Mouse (Mus musculus): Measurements from ENCODE around the gene S1pr2.
"Not testable (repeated sequence)": the region's sequence is repeated elsewhere in the genome, so short reads cannot be mapped to it uniquely, and the experiment has no call there.

Gene S1pr2

GRCm38 (mm10) chr9:20976216-20976960 lies at the start of gene S1pr2:
S1pr2 (minus strand) TSS chr9:20976781.
- DNase-seq (ENCODE audit: low read depth, low spot score), result peak; percentile 76

GRCm38 (mm10) chr9:21025258-21025810 lies 48.8 kb upstream of the S1pr2 start:
- no peak for DNase-seq (ENCODE audit: low read depth, low spot score)

- DNase-seq (ENCODE audit: low read depth, low spot score), result no peak
Measured at GRCm38 (mm10) chr9:21022726-21023125, 46.1 kb upstream of the S1pr2 start.

- no peak for DNase-seq (ENCODE audit: low read depth, low spot score)
Measured at GRCm38 (mm10) chr9:21022288-21022687, 45.7 kb upstream of the S1pr2 start.

GRCm38 (mm10) chr9:21021363-21021762 lies 44.8 kb upstream of the S1pr2 start:
- DNase-seq (ENCODE audit: low read depth, low spot score), result no peak

GRCm38 (mm10) chr9:21018600-21018999 lies 42.0 kb upstream of the S1pr2 start:
- DNase-seq (ENCODE audit: low read depth, low spot score), result no peak

GRCm38 (mm10) chr9:21017177-21017575 lies 40.6 kb upstream of the S1pr2 start:
- no peak for DNase-seq (ENCODE audit: low read depth, low spot score)

- no peak for DNase-seq (ENCODE audit: low read depth, low spot score)
Measured at GRCm38 (mm10) chr9:21016331-21017176, 40.0 kb upstream of the S1pr2 start.

GRCm38 (mm10) chr9:21015571-21016130 lies 39.1 kb upstream of the S1pr2 start, which contains the start of gene Icam1:
Icam1 (plus strand) TSS chr9:21015985.
- no peak for DNase-seq (ENCODE audit: low read depth, low spot score)

GRCm38 (mm10) chr9:21014691-21015570 lies 38.4 kb upstream of the S1pr2 start:
- peak; percentile 46 for DNase-seq (ENCODE audit: low read depth, low spot score)

- DNase-seq (ENCODE audit: low read depth, low spot score), result no peak
Measured at GRCm38 (mm10) chr9:21012368-21012767, 35.8 kb upstream of the S1pr2 start.

- no peak for DNase-seq (ENCODE audit: low read depth, low spot score)
Measured at GRCm38 (mm10) chr9:21011846-21012312, 35.3 kb upstream of the S1pr2 start.

GRCm38 (mm10) chr9:21010939-21011541 lies 34.5 kb upstream of the S1pr2 start:
- not testable (repeated sequence) for DNase-seq (ENCODE audit: low read depth, low spot score)

GRCm38 (mm10) chr9:21010362-21010761 lies 33.8 kb upstream of the S1pr2 start:
- DNase-seq (ENCODE audit: low read depth, low spot score), result no peak

GRCm38 (mm10) chr9:21008007-21008406 lies 31.4 kb upstream of the S1pr2 start:
- DNase-seq (ENCODE audit: low read depth, low spot score), result no peak

GRCm38 (mm10) chr9:21007313-21007952 lies 30.9 kb upstream of the S1pr2 start:
- DNase-seq (ENCODE audit: low read depth, low spot score), result no peak

- peak; percentile 83 for DNase-seq (ENCODE audit: low read depth, low spot score)
Measured at GRCm38 (mm10) chr9:21002627-21003551, 26.3 kb upstream of the S1pr2 start, which contains the start of gene Mrpl4. Mrpl4 (plus strand) TSS chr9:21002738.

GRCm38 (mm10) chr9:21002270-21002626 lies 25.7 kb upstream of the S1pr2 start:
- DNase-seq (ENCODE audit: low read depth, low spot score), result no peak

- no peak for DNase-seq (ENCODE audit: low read depth, low spot score)
Measured at GRCm38 (mm10) chr9:21001651-21002200, 25.1 kb upstream of the S1pr2 start.

Measured in skeletal muscle tissue, adult 2 months (tissue).